Mouse (Mus musculus) urinary bladder, postnatal 14 days (tissue): Measurements from ENCODE around the gene Eif4ebp2.

ENCODE experiments used
- DNase-seq: peaks from one replicate; pipeline ENCODE4 v3.0.0; 2021; ENCODE audit warnings: low spot score

The Eif4ebp2 gene

GRCm38 (mm10) chr10:61418131-61418900 is 34.1 kb downstream of the Eif4ebp2 start:
- no peak for DNase-seq

GRCm38 (mm10) chr10:61417672-61418071 is 34.8 kb downstream of the Eif4ebp2 start, which contains the start of gene Nodal:
Gene Nodal, plus strand, starts transcription at chr10:61417972.
- no peak for DNase-seq

GRCm38 (mm10) chr10:61417046-61417445 is 35.4 kb downstream of the Eif4ebp2 start:
- no peak for DNase-seq

DNA sequence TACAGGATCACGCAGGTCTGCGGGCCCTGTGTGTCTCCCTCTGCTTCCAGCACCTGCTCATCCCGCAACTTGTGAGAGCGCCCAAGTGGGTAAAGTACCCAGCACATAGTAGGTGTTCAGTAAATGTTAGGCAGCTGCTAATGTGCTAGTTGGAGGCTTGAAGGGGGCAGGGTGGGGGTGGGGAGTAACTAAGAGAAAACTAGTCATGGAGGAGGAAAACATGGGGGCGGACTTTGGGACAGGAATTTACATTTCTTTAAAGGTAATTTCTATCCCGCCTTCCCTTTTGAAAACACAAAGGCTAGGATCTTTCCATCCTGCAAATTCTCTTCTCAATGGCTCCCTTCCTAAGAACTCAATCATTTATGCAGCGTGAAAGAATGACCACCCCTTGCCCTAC is 35.9 kb downstream of the Eif4ebp2 start:
- no peak for DNase-seq

- no peak for DNase-seq
Measured at GRCm38 (mm10) chr10:61415890-61416289, 36.6 kb downstream of the Eif4ebp2 start.

- DNase-seq: no peak
Measured at GRCm38 (mm10) chr10:61415240-61415639, 37.2 kb downstream of the Eif4ebp2 start.

DNA sequence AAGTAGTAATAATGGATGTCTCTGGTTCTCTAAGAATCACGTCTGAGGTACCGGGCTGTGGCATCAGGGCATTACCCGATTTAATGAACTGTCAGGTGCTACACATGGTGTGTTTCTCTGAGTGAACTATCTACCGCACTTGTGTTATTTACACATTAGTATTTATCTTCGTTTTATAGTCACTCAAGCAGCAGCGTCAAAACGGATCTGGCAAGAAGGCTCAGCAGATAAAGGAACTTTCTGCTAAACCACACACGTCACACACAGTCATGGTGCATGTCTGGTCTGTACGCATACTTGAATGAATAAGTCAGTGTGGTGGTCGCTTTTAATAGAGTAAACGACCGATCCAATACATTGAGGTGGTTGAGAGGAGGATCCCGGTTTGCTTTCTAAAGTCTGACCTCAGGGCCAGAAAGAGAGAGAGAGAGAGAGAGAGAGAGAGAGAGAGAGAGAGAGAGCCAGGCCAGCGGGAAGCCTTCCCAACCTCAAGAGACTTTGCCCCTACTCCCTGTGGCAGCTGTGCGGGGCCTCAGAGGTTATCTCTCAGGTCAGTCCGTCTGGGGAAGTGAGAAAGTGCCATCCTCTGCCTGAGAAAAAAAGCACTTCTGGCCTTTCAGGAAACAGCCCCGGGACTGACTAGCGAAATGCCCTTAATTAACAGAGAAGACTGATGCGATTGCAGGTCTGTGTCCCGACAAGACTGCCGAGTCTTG is 39.4 kb downstream of the Eif4ebp2 start:
- no peak for DNase-seq

GRCm38 (mm10) chr10:61410193-61410592 is 42.3 kb downstream of the Eif4ebp2 start:
- DNase-seq: no peak

DNA sequence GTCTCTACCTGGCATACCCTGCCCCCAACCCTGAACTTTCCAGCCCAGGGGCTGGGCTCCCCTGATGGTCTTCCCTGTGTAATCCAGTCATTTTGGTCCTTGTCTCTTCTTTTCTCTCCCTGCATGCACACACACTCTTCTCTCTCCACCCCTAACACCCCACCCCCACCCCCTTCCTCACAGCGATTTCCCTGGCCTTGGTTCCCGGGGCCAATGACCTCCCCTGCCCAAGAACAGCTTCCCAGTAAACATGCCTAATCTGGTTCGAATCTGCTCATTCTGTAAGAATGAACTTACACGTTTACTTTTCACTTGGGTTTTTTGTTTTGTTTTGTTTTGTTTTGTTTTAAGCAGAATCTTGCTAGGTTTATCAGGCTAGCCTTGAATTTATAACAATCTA is 42.7 kb downstream of the Eif4ebp2 start:
- no peak for DNase-seq

DNA sequence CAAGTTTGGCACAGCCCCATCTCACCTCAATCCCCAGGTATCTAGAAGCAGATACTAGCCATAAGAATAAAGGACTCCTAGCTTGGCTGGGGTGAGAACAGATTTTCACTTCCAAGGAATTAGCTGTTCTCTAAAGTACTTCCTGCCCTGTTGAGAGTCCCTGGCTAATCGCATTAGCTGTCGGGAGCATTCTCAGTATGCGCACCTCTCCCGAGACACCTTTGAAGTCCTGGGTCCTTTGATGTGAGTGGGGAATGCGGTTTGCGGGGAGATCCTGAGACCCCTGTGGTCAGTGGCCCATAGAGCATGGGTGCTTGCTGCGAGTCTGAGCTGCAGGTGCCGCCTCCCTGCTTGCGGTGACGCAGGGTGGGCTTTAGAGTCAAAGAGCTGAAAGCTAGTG is 46.5 kb downstream of the Eif4ebp2 start:
- DNase-seq: no peak

DNA sequence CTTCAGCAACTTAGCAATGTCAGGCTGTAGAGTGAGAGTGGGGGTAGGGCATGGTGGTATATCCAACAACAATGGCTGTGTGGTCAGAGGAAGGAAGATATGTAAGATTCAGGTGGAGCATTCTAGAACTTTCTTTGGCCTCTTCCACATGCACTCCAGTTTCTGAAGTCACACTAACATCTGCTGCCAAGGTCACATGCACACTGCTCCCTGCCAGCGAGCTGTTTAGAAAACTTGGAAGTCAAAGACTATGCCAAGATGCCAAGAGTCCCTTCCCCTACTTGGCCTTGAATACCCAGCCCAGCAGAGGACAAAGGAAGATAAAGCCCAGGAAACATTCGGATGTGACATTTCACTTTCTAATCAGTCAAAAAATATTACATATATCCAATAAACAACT is 49.5 kb downstream of the Eif4ebp2 start:
- no peak for DNase-seq

DNA sequence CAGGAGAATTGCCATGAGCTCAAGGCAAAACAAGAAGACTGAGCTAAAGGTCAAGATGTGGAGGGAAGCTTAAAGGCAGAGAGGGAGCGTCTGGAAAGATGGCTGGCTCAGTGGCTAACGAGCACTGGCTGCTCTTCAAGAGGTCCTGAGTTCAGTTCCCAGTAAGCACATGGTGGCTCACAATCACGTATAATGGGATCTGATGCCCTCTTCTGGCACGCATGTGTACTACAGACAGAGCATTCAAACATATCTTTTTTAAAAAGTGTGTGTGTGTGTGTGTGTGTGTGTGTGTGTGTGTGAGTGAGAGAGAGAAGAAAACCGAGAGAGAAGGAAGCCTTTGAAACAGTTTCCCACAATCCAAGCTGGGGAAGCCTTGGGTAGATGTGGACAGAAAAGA is 50.0 kb downstream of the Eif4ebp2 start:
- no peak for DNase-seq

DNA sequence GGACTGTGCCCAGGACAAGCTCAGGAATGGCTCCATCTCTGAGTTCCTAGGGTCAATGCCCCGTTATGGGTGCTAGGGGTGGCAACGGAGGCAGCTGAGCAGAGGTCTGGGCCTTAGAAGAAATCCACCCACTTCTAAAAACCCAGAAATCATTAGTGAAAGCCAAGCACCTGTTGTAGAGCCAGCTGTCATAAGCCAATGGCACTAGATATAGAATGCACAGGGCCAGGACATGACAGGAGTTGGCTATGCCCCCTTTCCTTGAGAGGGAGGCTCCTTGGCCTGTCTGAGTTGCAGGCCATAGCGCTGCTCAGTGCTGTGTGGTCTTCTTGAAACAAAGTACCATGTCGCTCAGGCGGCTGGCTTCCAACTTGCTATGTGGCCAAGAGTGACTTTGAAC is 52.1 kb downstream of the Eif4ebp2 start:
- no peak for DNase-seq

GRCm38 (mm10) chr10:61399156-61399734 is 53.2 kb downstream of the Eif4ebp2 start:
- DNase-seq: peak; percentile 74

DNA sequence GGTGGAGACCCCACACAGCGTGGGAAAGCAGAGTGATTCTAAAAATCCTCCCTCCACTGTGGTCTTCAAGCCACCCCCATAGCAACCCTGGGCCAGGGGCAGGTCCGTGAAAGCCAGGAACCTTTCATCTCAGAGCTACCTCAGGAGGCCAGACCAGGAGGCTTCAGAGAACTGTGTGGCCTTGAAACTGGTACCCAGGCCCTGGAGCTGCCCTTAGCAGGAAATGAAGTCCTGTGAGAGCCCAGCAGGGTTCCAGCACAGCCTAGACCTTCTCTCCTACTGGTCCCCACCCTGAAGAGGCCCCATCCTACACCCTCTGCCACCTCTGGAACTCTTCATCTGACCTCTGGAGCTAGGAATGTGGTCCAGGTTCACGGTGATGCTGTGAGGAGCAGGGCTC is 54.3 kb downstream of the Eif4ebp2 start:
- no peak for DNase-seq

DNA sequence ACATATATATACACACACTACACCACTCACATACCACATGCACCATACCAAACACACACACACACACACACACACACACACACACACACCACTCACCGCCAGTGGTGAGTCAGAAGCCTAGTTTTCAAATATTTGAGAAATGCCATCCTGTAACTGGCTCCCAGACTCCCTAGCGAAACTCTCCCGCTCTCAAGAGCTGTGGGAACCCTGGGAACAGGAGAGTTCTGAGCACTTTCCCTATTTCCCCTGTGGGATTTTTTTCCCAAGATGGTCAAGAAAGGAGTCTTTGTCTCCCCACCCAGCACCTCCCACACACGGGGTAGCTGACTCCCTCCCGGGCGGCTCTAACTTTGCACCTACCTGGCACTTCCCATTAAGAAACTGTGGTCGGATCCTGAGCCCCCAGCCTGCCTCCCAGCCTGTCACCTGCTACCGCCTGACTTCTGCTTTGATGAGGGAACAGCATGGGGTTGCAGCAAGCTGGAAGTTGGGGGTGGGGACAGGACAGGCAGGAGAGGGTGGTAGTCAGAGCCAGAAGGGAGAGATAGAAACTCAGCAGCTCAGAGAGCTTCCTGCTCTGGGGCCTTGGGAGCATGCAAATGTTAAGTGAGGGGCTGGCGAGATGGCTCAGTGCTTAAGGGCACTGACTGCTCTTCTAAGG is 57.9 kb downstream of the Eif4ebp2 start:
- DNase-seq: peak; percentile 34

GRCm38 (mm10) chr10:61392584-61392983 is 59.9 kb downstream of the Eif4ebp2 start:
- no peak for DNase-seq

- no peak for DNase-seq
Measured at GRCm38 (mm10) chr10:61390148-61390547, 62.3 kb downstream of the Eif4ebp2 start.

DNA sequence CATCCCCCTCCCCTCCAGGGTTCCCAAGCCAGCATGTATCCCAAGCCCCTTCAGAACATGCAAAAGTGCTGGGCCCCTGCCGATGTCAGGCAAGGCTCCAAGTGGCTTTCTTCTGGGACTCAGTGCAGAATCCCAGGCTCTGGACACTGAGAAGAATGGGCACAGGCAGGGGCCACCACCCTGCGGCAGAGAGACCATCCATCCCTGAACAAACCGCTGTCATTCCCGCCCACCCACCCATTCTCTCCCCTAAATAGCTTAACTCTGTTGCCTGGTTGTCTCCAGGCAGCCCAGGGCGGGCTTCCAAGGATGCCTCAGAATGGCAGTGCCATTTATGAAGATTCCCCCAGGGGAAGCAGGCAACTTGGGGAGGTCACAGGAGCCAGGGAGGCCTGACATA is 63.4 kb downstream of the Eif4ebp2 start:
- DNase-seq: no peak

- no peak for DNase-seq
Measured at GRCm38 (mm10) chr10:61386284-61386683, 66.2 kb downstream of the Eif4ebp2 start.

GRCm38 (mm10) chr10:61385174-61385573 is 67.3 kb downstream of the Eif4ebp2 start:
- no peak for DNase-seq

- no peak for DNase-seq
Measured at GRCm38 (mm10) chr10:61383715-61384047, 68.8 kb downstream of the Eif4ebp2 start.
